Mouse (Mus musculus) layer of hippocampus, adult 9-11 months (tissue): ENCODE data around the gene Rras2.

Source experiments
- DNase-seq: peaks from one replicate; pipeline ENCODE4 v3.0.0; 2022

Gene Rras2

GRCm38 (mm10) chr7:114070458-114070840 lies 47.1 kb downstream of the Rras2 start:
- DNase-seq, result no peak

GRCm38 (mm10) chr7:114069726-114070457 lies 47.7 kb downstream of the Rras2 start:
- no peak for DNase-seq

GRCm38 (mm10) chr7:114068956-114069533 lies 48.5 kb downstream of the Rras2 start:
- DNase-seq, result no peak

- peak; percentile 85 for DNase-seq
Measured at GRCm38 (mm10) chr7:114066529-114067178, 50.9 kb downstream of the Rras2 start.

GRCm38 (mm10) chr7:114065407-114066185 lies 52.0 kb downstream of the Rras2 start:
- no peak for DNase-seq

- DNase-seq, result no peak
Measured at GRCm38 (mm10) chr7:114063966-114064365, 53.6 kb downstream of the Rras2 start.

- DNase-seq, result no peak
Measured at GRCm38 (mm10) chr7:114063534-114063933, 54.0 kb downstream of the Rras2 start.

GRCm38 (mm10) chr7:114062451-114062850 lies 55.1 kb downstream of the Rras2 start:
- DNase-seq, result no peak

GRCm38 (mm10) chr7:114060445-114060844 lies 57.1 kb downstream of the Rras2 start:
- DNase-seq, result no peak

- DNase-seq, result no peak
Measured at GRCm38 (mm10) chr7:114058927-114059441, 58.6 kb downstream of the Rras2 start.

GRCm38 (mm10) chr7:114058166-114058565 lies 59.4 kb downstream of the Rras2 start:
- DNase-seq, result no peak

- no peak for DNase-seq
Measured at GRCm38 (mm10) chr7:114053720-114054119, 63.9 kb downstream of the Rras2 start.

- DNase-seq, result no peak
Measured at GRCm38 (mm10) chr7:114045814-114046213, 71.8 kb downstream of the Rras2 start.

- no peak for DNase-seq
Measured at GRCm38 (mm10) chr7:114043929-114044549, 73.5 kb downstream of the Rras2 start.

- no peak for DNase-seq
Measured at GRCm38 (mm10) chr7:114042973-114043928, 74.3 kb downstream of the Rras2 start.

- DNase-seq, result no peak
Measured at GRCm38 (mm10) chr7:114041349-114041748, 76.2 kb downstream of the Rras2 start.

GRCm38 (mm10) chr7:114037237-114037636 lies 80.3 kb downstream of the Rras2 start:
- DNase-seq, result no peak

- no peak for DNase-seq
Measured at GRCm38 (mm10) chr7:114029596-114029995, 88.0 kb downstream of the Rras2 start.

GRCm38 (mm10) chr7:114028828-114029227 lies 88.8 kb downstream of the Rras2 start:
- DNase-seq, result no peak

GRCm38 (mm10) chr7:114027406-114027805 lies 90.2 kb downstream of the Rras2 start:
- no peak for DNase-seq

- no peak for DNase-seq
Measured at GRCm38 (mm10) chr7:114026923-114027322, 90.7 kb downstream of the Rras2 start.
